Mouse (Mus musculus) midbrain, embryonic 11.5 days (tissue): ENCODE measurements around the gene Abi3. TPM values are rescaled to one million over a fixed set of nuclear protein-coding genes. Genes with fewer than 3 reads are reported as not detected.

ENCODE experiments used
- ATAC-seq: fragments of 200-750 bp; cut with Nextera tagmentation; 2 replicates; pipeline ENCODE4 v1.8.0; 2017; ENCODE audit warnings: moderate TSS enrichment, moderate library complexity; ENCODE audit not compliant: low FRiP score
- DNase-seq: peaks from one replicate; pipeline ENCODE4 v3.0.0; 2015; ENCODE audit warnings: low spot score; ENCODE audit errors: missing footprints
- H3K27ac ChIP-seq: fragments of 300-500 bp; sonication (generic); 2 replicates; pipeline ENCODE4 v1.5.1; 2014; ENCODE audit warnings: low read depth, low read length
- H3K27me3 ChIP-seq: fragments of 300-500 bp; sonication (generic); 2 replicates; pipeline ENCODE4 v1.6.1; 2014; ENCODE audit warnings: mild to moderate bottlenecking, low read length, moderate library complexity, mixed read lengths; ENCODE audit not compliant: control insufficient read depth, insufficient read depth
- H3K36me3 ChIP-seq: fragments of 300-500 bp; sonication (generic); 2 replicates; pipeline ENCODE4 v1.6.1; 2014; ENCODE audit warnings: mild to moderate bottlenecking, low read length, moderate library complexity, mixed read lengths; ENCODE audit not compliant: control insufficient read depth, insufficient read depth
- H3K4me1 ChIP-seq: fragments of 300-500 bp; sonication (generic); 2 replicates; pipeline ENCODE4 v1.6.1; 2014; ENCODE audit warnings: low read length; ENCODE audit not compliant: control insufficient read depth, insufficient read depth
- H3K4me2 ChIP-seq: fragments of 300-500 bp; sonication (generic); 2 replicates; pipeline ENCODE4 v1.6.1; 2014; ENCODE audit warnings: mild to moderate bottlenecking, moderate library complexity
- H3K4me3 ChIP-seq: fragments of 300-500 bp; sonication (generic); 2 replicates; pipeline ENCODE4 v1.5.1; 2014; ENCODE audit warnings: low read depth, low read length
- H3K9ac ChIP-seq: fragments of 300-500 bp; sonication (generic); 2 replicates; pipeline ENCODE4 v1.6.1; 2014; ENCODE audit warnings: low read length
- H3K9me3 ChIP-seq: fragments of 300-500 bp; sonication (generic); 2 replicates; pipeline ENCODE4 v1.6.1; 2016; ENCODE audit warnings: low read length; ENCODE audit not compliant: control insufficient read depth
- WGBS: fragments of 180-500 bp; shearing (Covaris S2); extraction: QIAGEN DNeasy Blood & Tissue Kit; methylation state at CpG from one replicate; pipeline ENCODE4 v1.1.7; 2014; 5-methylcytosine and 5-hydroxymethylcytosine counted together
- polyA plus RNA-seq: library from polyadenylated mRNA; unstranded; fragments of >200 nt; fragmentation: Nextera tagmentation; extraction: Ambion mirVana; gene quantifications from 2 replicates; pipeline ENCODE4 v1.2.1, GENCODE M21; 2014

Gene Abi3
- polyA plus RNA-seq, 1 experiment from 2014 or later = 1.2 TPM

- no peaks in the 10 kb centered on the region for H3K36me3 ChIP-seq
- no peak for DNase-seq
- no peak overlapping the region for H3K27ac ChIP-seq
- H3K4me3 ChIP-seq = no peak overlapping the region
- 27% methylated on average over 4 of the region's 4 CpGs for WGBS
- no peak overlapping the region for H3K4me2 ChIP-seq
- H3K9ac ChIP-seq = no peak overlapping the region
- no peaks in the 10 kb centered on the region for H3K9me3 ChIP-seq
- H3K27me3 ChIP-seq = peaks cover 87% of the 10 kb centered on the region
- H3K4me1 ChIP-seq = peaks cover 20% of the 10 kb centered on the region
- ATAC-seq = no peak
Measured at GRCm38 (mm10) chr11:95829526-95830050, 12.7 kb downstream of the Abi3 start.

GRCm38 (mm10) chr11:95828181-95828964, 13.9 kb downstream of the Abi3 start:
- Histone ChIP-seq H3K27me3 (peaks cover 77% of the 10 kb centered on the region), H3K27ac (no peak overlapping the region), H3K4me2 (no peak overlapping the region), H3K9me3 (no peaks in the 10 kb centered on the region), H3K4me1 (peaks cover 17% of the 10 kb centered on the region), H3K9ac (no peak overlapping the region), H3K4me3 (no peak overlapping the region), H3K36me3 (no peaks in the 10 kb centered on the region)
- 76% methylated on average over 11 of the region's 11 CpGs for WGBS
- DNase-seq = peak; percentile 69
- ATAC-seq = no peak

GRCm38 (mm10) chr11:95827464-95828085, 14.7 kb downstream of the Abi3 start:
- Histone ChIP-seq H3K27ac (no peak overlapping the region), H3K9me3 (no peaks in the 10 kb centered on the region), H3K27me3 (peaks cover 75% of the 10 kb centered on the region), H3K4me3 (no peak overlapping the region), H3K9ac (no peak overlapping the region), H3K4me1 (peaks cover 17% of the 10 kb centered on the region), H3K4me2 (no peak overlapping the region), H3K36me3 (no peaks in the 10 kb centered on the region)
- 17% methylated on average over 3 of the region's 3 CpGs for WGBS
- ATAC-seq = no peak
- DNase-seq = peak; percentile 94

- no peak overlapping the region for H3K9ac ChIP-seq
Measured at GRCm38 (mm10) chr11:95827168-95827447, 15.2 kb downstream of the Abi3 start.

GRCm38 (mm10) chr11:95826317-95827167, 15.7 kb downstream of the Abi3 start:
- Histone ChIP-seq H3K4me1 (peaks cover 17% of the 10 kb centered on the region), H3K9ac (no peak overlapping the region), H3K4me2 (no peak overlapping the region), H3K27me3 (peaks cover 64% of the 10 kb centered on the region), H3K27ac (no peak overlapping the region), H3K36me3 (no peaks in the 10 kb centered on the region), H3K9me3 (no peaks in the 10 kb centered on the region), H3K4me3 (no peak overlapping the region)
- ATAC-seq (no peak), DNase-seq (peak; percentile 81)
- 55% methylated on average over 6 of the region's 6 CpGs for WGBS

More at GRCm38 (mm10) chr11:95827168-95827447, 15.2 kb downstream of the Abi3 start:
- 29% methylated on average over 3 of the region's 3 CpGs for WGBS
- ATAC-seq (no peak), DNase-seq (no peak)
- H3K36me3 ChIP-seq = no peaks in the 10 kb centered on the region
- H3K4me3 ChIP-seq = no peak overlapping the region
- peaks cover 70% of the 10 kb centered on the region for H3K27me3 ChIP-seq
- peaks cover 17% of the 10 kb centered on the region for H3K4me1 ChIP-seq
- no peak overlapping the region for H3K27ac ChIP-seq
- no peaks in the 10 kb centered on the region for H3K9me3 ChIP-seq
- H3K4me2 ChIP-seq = no peak overlapping the region

GRCm38 (mm10) chr11:95825625-95826024, 16.7 kb downstream of the Abi3 start:
- Histone ChIP-seq H3K9ac (no peak overlapping the region), H3K27ac (no peak overlapping the region), H3K9me3 (no peaks in the 10 kb centered on the region), H3K27me3 (peaks cover 55% of the 10 kb centered on the region), H3K4me3 (no peak overlapping the region), H3K36me3 (no peaks in the 10 kb centered on the region), H3K4me2 (no peak overlapping the region), H3K4me1 (peaks cover 13% of the 10 kb centered on the region)
- WGBS = 62% methylated on average over 3 of the region's 3 CpGs
- peak; percentile 85 for DNase-seq
- ATAC-seq = no peak

GRCm38 (mm10) chr11:95824877-95825243, 17.4 kb downstream of the Abi3 start:
- H3K36me3 ChIP-seq = no peaks in the 10 kb centered on the region
- peak overlapping the region; percentile 56 for H3K4me3 ChIP-seq
- peaks cover 11% of the 10 kb centered on the region for H3K4me1 ChIP-seq
- H3K9ac ChIP-seq = peak overlapping the region; percentile 73
- no peak overlapping the region for H3K27ac ChIP-seq
- no peak; the same call in 1 of the 2 replicates for ATAC-seq
- peaks cover 47% of the 10 kb centered on the region for H3K27me3 ChIP-seq
- 2% methylated on average over 11 of the region's 11 CpGs for WGBS
- DNase-seq = peak; percentile 86
- no peaks in the 10 kb centered on the region for H3K9me3 ChIP-seq
- peak overlapping the region; percentile 97 for H3K4me2 ChIP-seq

- peak within 1 kb of the TSS; percentile 56 for H3K4me3 ChIP-seq
- ATAC-seq (peak; percentile 98), DNase-seq (peak; percentile 98)
- H3K9me3 ChIP-seq = no peaks in the 10 kb centered on the region
- peaks cover 42% of the 10 kb centered on the region for H3K27me3 ChIP-seq
- no peak within 1 kb of the TSS for H3K27ac ChIP-seq
- H3K4me2 ChIP-seq = peak within 1 kb of the TSS; percentile 97
- under 1% methylated on average over 64 of the region's 78 CpGs for WGBS
- no peaks in the 10 kb centered on the region for H3K36me3 ChIP-seq
- peak within 1 kb of the TSS; percentile 73 for H3K9ac ChIP-seq
- peaks cover 11% of the 10 kb centered on the region for H3K4me1 ChIP-seq
Measured at GRCm38 (mm10) chr11:95824071-95824876, 18.0 kb downstream of the Abi3 start, which contains the start of gene Phospho1. Phospho1 (plus strand) TSS chr11:95824499.
